Mouse (Mus musculus) hindbrain, postnatal 0 days (tissue): Measurements from ENCODE around the gene Dnah5. TPM values are rescaled to one million over a fixed set of nuclear protein-coding genes. Genes with fewer than 3 reads are reported as not detected.
A peak's percentile ranks its signal among the peaks of the same experiment; 100 is the strongest.

Experiments
- ATAC-seq: fragments of 200-750 bp; cut with Nextera tagmentation; 2 replicates; pipeline ENCODE4 v1.8.0; 2017; ENCODE audit warnings: mild to moderate bottlenecking, moderate TSS enrichment, moderate library complexity
- DNase-seq: peaks from one replicate; pipeline ENCODE4 v3.0.0-alpha.2; 2015; ENCODE audit warnings: low spot score
- H3K27ac ChIP-seq: fragments of 300-500 bp; sonication (generic); 2 replicates; pipeline ENCODE4 v1.5.1; 2014; ENCODE audit warnings: mild to moderate bottlenecking
- H3K27me3 ChIP-seq: fragments of 300-500 bp; sonication (generic); 2 replicates; pipeline ENCODE4 v1.6.1; 2014; ENCODE audit warnings: low read length, mixed read lengths; ENCODE audit not compliant: insufficient read depth
- H3K36me3 ChIP-seq: fragments of 300-500 bp; sonication (generic); 2 replicates; pipeline ENCODE4 v1.6.1; 2014; ENCODE audit warnings: low read length, mixed read lengths; ENCODE audit not compliant: insufficient read depth
- H3K4me1 ChIP-seq: fragments of 300-500 bp; sonication (generic); 2 replicates; pipeline ENCODE4 v1.6.1; 2014; ENCODE audit warnings: antibody characterized with exemption, low read length, mixed read lengths; ENCODE audit not compliant: insufficient read depth
- H3K4me2 ChIP-seq: fragments of 300-500 bp; sonication (generic); 2 replicates; pipeline ENCODE4 v1.6.1; 2014; ENCODE audit warnings: low read depth, mild to moderate bottlenecking, low read length, moderate library complexity, mixed read lengths
- H3K4me3 ChIP-seq: fragments of 300-500 bp; sonication (generic); 2 replicates; pipeline ENCODE4 v1.5.1; 2014; ENCODE audit warnings: low read length
- H3K9ac ChIP-seq: fragments of 300-500 bp; sonication (generic); replicated peaks from 2 replicates; pipeline ENCODE4 v1.6.1; 2014; ENCODE audit warnings: mild to moderate bottlenecking, low read length, moderate library complexity, mixed read lengths
- H3K9me3 ChIP-seq: fragments of 300-500 bp; sonication (generic); 2 replicates; pipeline ENCODE4 v1.6.1; 2016; ENCODE audit warnings: low read length, mixed read lengths
- CTCF ChIP-seq: IDR thresholded peaks from 2 replicates; pipeline ENCODE4 v1.5.1; 2016; ENCODE audit warnings: antibody characterized with exemption, control low read depth, low read depth
- WGBS: fragments of 180-500 bp; shearing (Covaris S2); extraction: QIAGEN DNeasy Blood & Tissue Kit; methylation state at CpG from one replicate; pipeline ENCODE4 v1.1.7; 2014; 5-methylcytosine and 5-hydroxymethylcytosine counted together
- polyA plus RNA-seq: library from polyadenylated mRNA; unstranded; fragments of >200 nt; fragmentation: Nextera tagmentation; extraction: Ambion mirVana; gene quantifications from 2 replicates; pipeline ENCODE4 v1.2.1, GENCODE M21; 2015
- total RNA-seq: library from RNA; depleted of rRNA; stranded (reverse); fragments of >200 nt; gene quantifications from 2 replicates; pipeline ENCODE4 v1.2.3, GENCODE M21; 2014

Gene Dnah5
- total and polyA plus RNA-seq, 2 experiments from 2014 or later, result 0.11 to 0.58 TPM

DNA sequence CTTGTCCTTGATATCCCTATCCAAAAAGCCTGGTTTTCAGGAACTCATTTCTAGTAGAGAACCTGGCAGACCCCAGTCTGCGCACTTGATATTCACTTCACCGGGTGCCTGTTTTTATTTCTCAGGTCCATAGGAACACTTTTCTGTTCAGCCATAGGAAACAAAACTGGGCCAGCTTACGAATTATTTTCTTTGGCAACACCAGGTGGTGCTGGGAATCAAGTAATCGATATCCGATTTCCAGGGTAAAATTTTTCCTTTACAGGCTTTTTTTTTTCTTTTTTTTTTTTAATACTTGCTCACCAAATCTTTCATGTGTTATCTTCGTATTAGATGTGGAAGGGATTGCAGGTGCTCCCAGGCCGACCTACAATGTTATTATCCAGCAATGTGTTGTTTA is 119.0 kb downstream of the Dnah5 start:
- no peak overlapping the region for H3K9ac ChIP-seq
- no peaks in the 10 kb centered on the region for H3K36me3 ChIP-seq
- DNase-seq (peak; percentile 53), ATAC-seq (no peak)
- H3K4me3 ChIP-seq, result no peak overlapping the region
- H3K27ac ChIP-seq, result no peak overlapping the region
- H3K27me3 ChIP-seq, result no peaks in the 10 kb centered on the region
- 90% methylated on average over 7 of the region's 7 CpGs for WGBS
- no peaks in the 10 kb centered on the region for H3K4me1 ChIP-seq
- H3K9me3 ChIP-seq, result no peaks in the 10 kb centered on the region
- H3K4me2 ChIP-seq, result no peak overlapping the region
- peak; percentile 28 for TF ChIP-seq CTCF

DNA sequence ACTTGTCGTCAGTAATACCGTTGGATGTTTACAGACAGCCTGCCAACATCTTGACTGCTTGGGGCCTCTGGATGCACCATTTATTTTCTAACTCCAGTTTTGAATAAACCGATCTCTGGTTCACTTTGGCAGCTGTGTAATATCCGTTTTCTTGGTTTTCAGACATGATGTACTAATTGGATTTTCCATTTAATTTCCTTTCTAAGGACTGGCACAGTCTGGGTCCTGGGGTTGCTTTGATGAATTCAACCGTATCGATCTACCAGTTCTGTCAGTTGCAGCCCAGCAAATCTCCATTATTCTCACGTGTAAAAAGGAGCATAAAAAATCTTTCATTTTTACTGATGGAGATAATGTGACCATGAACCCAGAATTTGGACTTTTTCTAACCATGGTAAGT is 123.4 kb downstream of the Dnah5 start:
- 22% methylated on average over 7 of the region's 7 CpGs for WGBS
- Histone ChIP-seq H3K9me3 (no peaks in the 10 kb centered on the region), H3K4me3 (no peak overlapping the region), H3K27ac (no peak overlapping the region), H3K36me3 (no peaks in the 10 kb centered on the region), H3K4me1 (no peaks in the 10 kb centered on the region), H3K9ac (no peak overlapping the region), H3K4me2 (no peak overlapping the region), H3K27me3 (no peaks in the 10 kb centered on the region)
- ATAC-seq, result 0 out of 2 replicates have a peak, but pooled peaks have one; percentile 43
- no peak for TF ChIP-seq CTCF
- peak; percentile 41 for DNase-seq

DNA sequence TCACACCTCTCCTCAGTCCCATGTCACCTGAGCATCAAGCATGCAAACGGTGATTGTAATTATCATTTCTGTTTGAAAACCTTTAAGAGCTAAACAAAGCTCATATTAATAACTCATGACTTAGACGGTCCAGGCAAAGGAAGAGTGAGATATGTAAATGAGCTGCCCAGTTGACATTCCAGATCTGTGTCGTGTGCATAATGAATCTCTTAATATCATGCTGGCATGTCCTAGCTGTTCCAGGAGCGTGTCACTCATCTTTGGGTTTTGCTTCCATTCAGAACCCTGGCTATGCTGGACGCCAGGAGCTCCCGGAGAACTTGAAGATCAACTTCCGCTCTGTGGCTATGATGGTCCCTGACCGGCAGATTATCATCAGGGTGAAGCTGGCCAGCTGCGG is 123.9 kb downstream of the Dnah5 start:
- H3K9ac ChIP-seq, result no peak overlapping the region
- no peak for TF ChIP-seq CTCF
- H3K36me3 ChIP-seq, result no peaks in the 10 kb centered on the region
- ATAC-seq, result peak; percentile 70
- no peaks in the 10 kb centered on the region for H3K9me3 ChIP-seq
- WGBS, result 43% methylated on average over 9 of the region's 9 CpGs
- no peaks in the 10 kb centered on the region for H3K27me3 ChIP-seq
- no peak overlapping the region for H3K4me3 ChIP-seq
- H3K27ac ChIP-seq, result no peak overlapping the region
- DNase-seq, result peak; percentile 42
- H3K4me1 ChIP-seq, result no peaks in the 10 kb centered on the region
- 0 out of 2 replicates have a peak overlapping the region, but pooled peaks have one; percentile 16 for H3K4me2 ChIP-seq

- Histone ChIP-seq H3K4me1 (no peaks in the 10 kb centered on the region), H3K4me2 (no peak overlapping the region), H3K36me3 (no peaks in the 10 kb centered on the region), H3K9me3 (no peaks in the 10 kb centered on the region), H3K4me3 (no peak overlapping the region), H3K27me3 (no peaks in the 10 kb centered on the region), H3K9ac (no peak overlapping the region), H3K27ac (no peak overlapping the region)
- 26% methylated on average over 4 of the region's 4 CpGs for WGBS
- ATAC-seq (no peak), DNase-seq (no peak)
- no peak for TF ChIP-seq CTCF
These were observed 137.6 kb downstream of the Dnah5 start for GRCm38 (mm10) chr15:28341151-28341550.

GRCm38 (mm10) chr15:28367561-28367960 is 164.0 kb downstream of the Dnah5 start:
- no peak overlapping the region for H3K4me3 ChIP-seq
- no peaks in the 10 kb centered on the region for H3K4me1 ChIP-seq
- no peaks in the 10 kb centered on the region for H3K36me3 ChIP-seq
- no peak for TF ChIP-seq CTCF
- 77% methylated on average over 11 of the region's 11 CpGs for WGBS
- DNase-seq, result no peak
- H3K9me3 ChIP-seq, result no peaks in the 10 kb centered on the region
- no peak overlapping the region for H3K4me2 ChIP-seq
- no peak overlapping the region for H3K9ac ChIP-seq
- no peak for ATAC-seq
- H3K27me3 ChIP-seq, result no peaks in the 10 kb centered on the region
- H3K27ac ChIP-seq, result no peak overlapping the region

DNA sequence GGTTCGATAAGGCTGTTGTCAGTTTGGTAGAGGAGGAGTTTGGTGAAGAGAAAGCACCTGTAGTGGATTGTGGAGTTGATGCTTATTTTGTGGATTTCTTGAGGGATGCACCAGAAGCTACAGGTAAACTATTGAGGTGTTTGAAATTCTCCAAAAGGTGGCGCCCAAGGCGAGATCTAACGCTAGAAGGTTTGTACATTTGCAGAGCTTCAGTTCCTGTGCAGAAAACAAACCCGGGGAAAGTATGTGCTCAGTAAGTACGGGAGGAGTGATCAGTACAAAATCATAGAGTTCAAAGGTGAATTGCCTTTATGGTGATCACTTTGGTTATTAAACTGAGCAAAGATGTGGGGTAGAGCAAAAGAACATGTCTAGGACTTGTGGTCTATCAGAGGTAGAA is 166.9 kb downstream of the Dnah5 start:
- Histone ChIP-seq H3K9me3 (no peaks in the 10 kb centered on the region), H3K4me3 (no peak overlapping the region), H3K4me2 (no peak overlapping the region), H3K4me1 (no peaks in the 10 kb centered on the region), H3K36me3 (no peaks in the 10 kb centered on the region), H3K27ac (no peak overlapping the region), H3K27me3 (no peaks in the 10 kb centered on the region), H3K9ac (no peak overlapping the region)
- 89% methylated on average over 6 of the region's 6 CpGs for WGBS
- no peak for ATAC-seq
- TF ChIP-seq CTCF, result no peak
- DNase-seq, result peak; percentile 6

GRCm38 (mm10) chr15:28371506-28371905 is 168.0 kb downstream of the Dnah5 start:
- no peak for ATAC-seq
- no peaks in the 10 kb centered on the region for H3K27me3 ChIP-seq
- WGBS, result 75% methylated on average over 2 of the region's 2 CpGs
- DNase-seq, result no peak
- H3K9ac ChIP-seq, result no peak overlapping the region
- no peak overlapping the region for H3K4me2 ChIP-seq
- no peaks in the 10 kb centered on the region for H3K4me1 ChIP-seq
- no peaks in the 10 kb centered on the region for H3K9me3 ChIP-seq
- H3K36me3 ChIP-seq, result no peaks in the 10 kb centered on the region
- no peak overlapping the region for H3K27ac ChIP-seq
- no peak overlapping the region for H3K4me3 ChIP-seq
- no peak for TF ChIP-seq CTCF
